Mouse (Mus musculus) lung, adult 2 months (tissue): ENCODE results near the gene Bpifc.

Experiments used
- CTCF ChIP-seq: fragments of 200-500 bp; IDR thresholded peaks from 2 replicates; pipeline ENCODE4 v1.5.1; 2011; ENCODE audit warnings: mild to moderate bottlenecking, low read length, control low read depth; ENCODE audit not compliant: insufficient read depth
- POLR2A ChIP-seq: fragments of 200-500 bp; IDR thresholded peaks from 2 replicates; pipeline ENCODE4 v1.6.1; 2011; ENCODE audit warnings: low read depth, mild to moderate bottlenecking, control low read depth, low read length, borderline replicate concordance; ENCODE audit errors: extremely low read depth

GRCm38 (mm10) chr10:85929962-85930361, 81.7 kb downstream of the Bpifc start:
- TF ChIP-seq CTCF, result no peak
- no peak for TF ChIP-seq POLR2A
